1 mouse cellular context compared by ENCODE assay signal in genomic region chr8:119557132-119557531, GRCm38 (mm10).
TF ChIP-seq lines count a peak whose summit lies in the region.

No protein-coding gene starts in this region.

TF ChIP-seq in CH12.LX, 34 proteins besides CTCF, POLR2A, EP300 and RAD21:
- TF ChIP-seq MYC (IDR thresholded peaks at IDR 0.05; ENCODE audit: low read depth, low read length) (no peak), ZNF384 (IDR thresholded peaks at IDR 0.05; ENCODE audit: low read depth, low read length) (peak; percentile 59)
